Mouse (Mus musculus) MEL (cell line): ENCODE measurements around the gene Cfap161.

Experiments used
- CHD1 ChIP-seq: IDR thresholded peaks from 2 replicates; pipeline ENCODE4 v1.6.1; 2012; ENCODE audit warnings: low read depth, mild to moderate bottlenecking, inconsistent platforms, low read length, improper control_type of control experiment
- CTCF ChIP-seq, 3 experiments: IDR thresholded peaks in 2 of 3; conservative IDR thresholded peaks in 1 of 3; 2 replicates each; pipeline ENCODE4 v1.5.1; 2011 to 2012; ENCODE audit warnings: low read length in 3 of 3, low read depth in 2 of 3, mild to moderate bottlenecking in 2 of 3, improper control_type of control experiment in 1 of 3, inconsistent platforms in 1 of 3, mixed read lengths in 1 of 3, moderate library complexity in 1 of 3; ENCODE audit not compliant: control insufficient read depth in 1 of 3, insufficient read depth in 1 of 3, poor library complexity in 1 of 3, severe bottlenecking in 1 of 3
- HCFC1 ChIP-seq: IDR thresholded peaks from 2 replicates; pipeline ENCODE4 v1.6.1; 2012; ENCODE audit warnings: low read depth, mild to moderate bottlenecking, inconsistent platforms, low read length, improper control_type of control experiment, moderate library complexity
- POLR2A ChIP-seq, 2 experiments: IDR thresholded peaks; 2 replicates each; pipeline ENCODE4 v1.6.1; 2011 to 2012; ENCODE audit warnings: low read length in 2 of 2, mild to moderate bottlenecking in 2 of 2, control low read depth in 1 of 2, improper control_type of control experiment in 1 of 2, low read depth in 1 of 2, moderate library complexity in 1 of 2; ENCODE audit not compliant: control insufficient read depth in 1 of 2, insufficient read depth in 1 of 2, poor library complexity in 1 of 2
- USF1 ChIP-seq: IDR thresholded peaks from 2 replicates; pipeline ENCODE4 v1.6.1; 2014; ENCODE audit warnings: low read depth, mild to moderate bottlenecking, inconsistent platforms, low read length, improper control_type of control experiment, moderate library complexity
- ZKSCAN1 ChIP-seq: IDR thresholded peaks from 2 replicates; pipeline ENCODE4 v1.6.1; 2012; ENCODE audit warnings: low read depth, mild to moderate bottlenecking, inconsistent platforms, low read length, improper control_type of control experiment, moderate library complexity
- ZMIZ1 ChIP-seq: IDR thresholded peaks from 2 replicates; pipeline ENCODE4 v1.6.1; 2012; ENCODE audit warnings: low read depth, mild to moderate bottlenecking, inconsistent platforms, low read length, improper control_type of control experiment, moderate library complexity
- ZNF384 ChIP-seq: IDR thresholded peaks from 2 replicates; pipeline ENCODE4 v1.6.1; 2012; ENCODE audit warnings: low read depth, mild to moderate bottlenecking, inconsistent platforms, low read length, improper control_type of control experiment

- TF ChIP-seq CTCF (IDR thresholded peaks at IDR 0.05 in 2 of 3, conservative IDR thresholded peaks at IDR 0.05 in 1 of 3; ENCODE audit: control insufficient read depth in 1 of 3, insufficient read depth in 1 of 3, low read depth in 2 of 3, low read length in 3 of 3, poor library complexity in 1 of 3, severe bottlenecking in 1 of 3) = no peak
- no peak for TF ChIP-seq ZMIZ1
- TF ChIP-seq POLR2A (IDR thresholded peaks at IDR 0.05; ENCODE audit: control insufficient read depth in 1 of 2, insufficient read depth in 1 of 2, low read depth in 1 of 2, low read length in 2 of 2, poor library complexity in 1 of 2) = no peak
- TF ChIP-seq USF1 = no peak
- TF ChIP-seq CHD1 = no peak
- TF ChIP-seq HCFC1 = no peak
- TF ChIP-seq ZKSCAN1 = no peak
- TF ChIP-seq ZNF384 = no peak
Observed at GRCm38 (mm10) chr7:83801483-83801875, 6.8 kb upstream of the Cfap161 start.
